Mouse (Mus musculus) frontal cortex, postnatal 10 days (tissue): ENCODE measurements around the gene Srrm4.

Source experiments
- DNase-seq, 2 experiments: peaks; one replicate each; pipeline ENCODE4 v3.0.0; 2022; ENCODE audit warnings: low spot score in 2 of 2, mixed read lengths in 1 of 2

Srrm4 gene

DNA sequence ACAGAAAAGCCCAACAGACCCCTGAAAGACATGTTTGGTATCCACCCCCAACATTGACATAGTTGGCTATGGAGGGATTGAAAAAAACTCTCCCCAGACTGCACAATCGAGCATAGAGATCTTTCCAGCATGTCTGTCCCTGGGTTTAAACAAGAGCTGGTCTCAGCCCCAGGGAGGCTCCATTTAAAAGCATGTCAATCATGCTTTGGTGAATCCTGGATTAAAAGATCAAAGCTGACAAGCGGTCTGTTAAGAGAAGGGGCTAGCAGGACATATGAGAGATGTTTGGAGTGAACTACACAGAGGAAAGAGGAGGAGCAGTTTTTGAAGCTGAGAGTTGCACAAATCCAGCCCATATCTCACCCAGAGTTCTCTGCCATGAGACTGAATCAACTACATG lies 38.5 kb downstream of the Srrm4 start:
- no peak for DNase-seq

DNA sequence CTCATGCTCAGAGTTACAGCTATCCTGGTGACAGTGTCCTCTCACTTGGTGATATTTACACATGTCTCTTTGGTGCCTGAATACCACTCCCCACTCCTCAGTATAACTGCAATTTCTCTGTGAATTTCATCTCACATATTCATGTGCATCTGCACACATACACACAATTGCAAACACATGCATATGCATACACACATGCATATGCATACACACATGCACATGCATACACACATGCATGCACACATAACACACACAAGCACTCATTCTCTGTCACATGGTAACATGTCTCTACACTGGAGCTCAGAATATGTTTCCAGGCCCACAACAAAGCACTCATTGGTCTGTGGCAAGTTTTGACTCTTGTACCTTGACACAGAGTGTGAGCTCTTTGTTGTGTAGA lies 39.0 kb downstream of the Srrm4 start:
- DNase-seq, result no peak

DNA sequence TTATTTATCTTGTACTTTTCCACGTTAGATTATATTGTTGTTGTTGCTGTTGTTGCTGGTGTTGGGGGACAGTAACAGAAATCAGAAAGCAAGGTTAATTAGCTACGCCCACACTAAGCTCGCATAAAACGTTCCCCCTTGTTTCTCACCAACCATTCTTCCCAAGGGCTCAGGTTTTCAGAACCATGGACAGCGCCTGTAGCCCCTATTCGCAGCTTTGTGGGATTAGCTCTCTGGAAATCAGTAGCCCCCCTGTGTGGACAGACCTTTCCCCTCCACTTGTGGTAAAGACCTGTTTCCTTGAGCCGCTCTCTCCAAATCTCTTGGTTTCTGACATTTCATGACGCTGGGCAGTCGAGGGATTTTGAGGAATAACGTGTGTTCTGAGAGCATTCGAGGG lies 45.9 kb downstream of the Srrm4 start:
- DNase-seq, result no peak

DNA sequence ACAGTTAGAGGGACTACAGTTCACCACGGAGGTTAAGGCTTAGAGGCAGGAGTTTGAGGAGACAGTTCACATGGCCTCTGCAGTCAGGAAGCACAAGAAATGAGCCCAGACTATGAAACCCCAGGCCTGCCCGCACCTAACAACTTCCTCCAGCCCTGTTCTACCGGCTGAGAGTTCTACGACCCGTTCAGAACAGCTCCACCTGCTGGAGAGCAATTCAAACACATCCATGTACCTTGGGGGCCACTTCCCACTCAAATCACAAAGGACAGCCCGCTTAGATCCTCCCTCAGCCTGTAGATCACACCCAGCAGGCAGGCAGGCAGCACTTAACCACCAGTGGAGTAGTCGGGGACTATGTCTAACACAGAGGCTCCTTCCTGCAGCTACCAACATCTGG lies 49.3 kb downstream of the Srrm4 start:
- no peak for DNase-seq

DNA sequence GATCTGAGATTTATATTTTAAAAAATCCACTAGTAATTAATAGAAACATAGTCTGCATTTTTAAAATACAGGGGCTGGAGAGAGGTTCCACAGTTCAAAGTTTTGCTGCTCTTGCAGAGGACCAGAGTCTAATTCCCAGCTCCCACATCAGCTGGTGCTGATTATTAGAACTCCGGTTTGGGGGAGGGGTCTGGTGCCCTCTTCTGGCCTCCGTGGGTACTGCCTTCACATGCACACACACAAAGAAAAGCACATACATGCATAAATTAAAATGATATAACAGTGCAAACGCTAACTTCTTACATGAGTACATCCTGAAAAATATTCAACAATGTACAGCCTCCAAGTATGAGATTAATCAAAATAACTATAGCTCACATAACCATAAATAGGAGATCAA lies 50.5 kb downstream of the Srrm4 start:
- DNase-seq, result no peak

DNA sequence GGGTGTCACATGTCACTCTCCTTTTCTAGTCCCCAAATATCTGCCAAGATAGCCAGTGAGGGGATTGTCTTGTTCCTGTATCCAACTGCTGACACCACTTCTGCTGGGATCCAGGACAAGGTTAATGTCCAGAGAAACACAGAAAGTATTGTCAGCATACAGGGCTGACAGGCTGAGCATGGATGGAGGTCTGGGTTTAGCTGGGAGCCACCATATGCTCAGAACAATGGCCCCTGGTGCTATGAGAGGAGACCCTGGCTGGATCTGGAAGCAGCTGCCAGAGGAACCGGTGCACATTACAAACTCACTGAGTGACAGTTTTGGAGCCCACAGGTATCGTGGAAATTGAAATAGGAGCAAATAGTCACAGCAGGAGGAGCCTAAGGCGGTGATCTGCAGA lies 52.3 kb downstream of the Srrm4 start:
- no peak for DNase-seq

DNA sequence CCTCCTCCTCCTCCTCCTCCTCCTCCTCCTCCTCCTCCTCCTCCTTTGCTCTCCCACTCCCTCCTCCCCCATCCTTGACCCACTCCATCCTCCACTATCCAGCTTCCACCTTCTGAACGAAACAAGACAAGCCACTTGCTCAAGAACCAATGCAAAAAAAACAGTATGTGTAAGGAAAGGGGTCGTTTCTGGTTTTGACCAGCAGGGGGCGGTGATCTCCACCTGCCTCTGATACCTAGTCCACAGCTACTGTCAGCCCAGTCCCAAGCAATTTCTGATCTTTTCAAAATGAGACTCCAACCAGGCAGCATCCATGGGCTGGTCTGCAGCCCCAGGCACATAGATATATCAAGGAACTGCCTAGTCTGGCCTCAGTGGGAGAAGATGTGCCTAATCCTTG lies 53.1 kb downstream of the Srrm4 start:
- no peak for DNase-seq

DNA sequence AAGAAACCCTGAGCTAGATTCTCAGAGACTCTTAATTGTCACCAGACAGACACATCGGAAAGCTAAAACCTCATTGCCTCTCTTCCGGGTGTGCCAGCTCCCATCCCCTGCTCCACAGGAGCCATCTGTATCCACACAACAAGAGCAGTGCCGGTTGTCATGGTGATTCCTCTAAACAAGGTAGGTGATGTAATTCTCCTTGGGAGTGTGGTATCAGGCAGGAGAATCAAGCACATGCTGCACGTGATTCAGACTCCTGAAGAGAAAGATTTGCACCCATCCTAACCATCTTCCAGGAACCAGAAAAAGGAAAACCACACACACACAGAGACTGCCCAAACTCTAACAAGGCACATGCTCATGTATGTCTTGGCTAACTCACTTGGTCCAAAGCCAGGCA lies 65.3 kb downstream of the Srrm4 start:
- peak; percentile 47 to 75 for DNase-seq

DNA sequence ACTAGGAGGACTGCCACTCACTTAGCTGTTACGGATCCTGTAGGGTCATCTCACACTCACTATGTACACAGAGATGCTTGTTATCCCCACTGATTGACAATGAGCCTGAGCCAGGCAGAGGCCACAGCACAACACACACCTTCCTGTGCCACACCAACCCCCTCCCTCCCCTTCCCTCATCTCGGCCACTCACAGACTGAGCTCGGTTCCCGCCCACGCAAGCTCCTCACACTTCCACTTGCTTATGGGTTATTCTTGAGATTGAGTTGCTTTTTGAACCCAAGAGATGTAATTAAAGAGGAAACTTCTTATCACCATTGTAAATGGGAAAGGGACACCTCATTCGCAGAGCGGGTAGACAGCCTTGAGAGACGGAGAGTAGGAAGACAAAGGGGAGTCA lies 66.3 kb downstream of the Srrm4 start:
- no peak for DNase-seq

DNA sequence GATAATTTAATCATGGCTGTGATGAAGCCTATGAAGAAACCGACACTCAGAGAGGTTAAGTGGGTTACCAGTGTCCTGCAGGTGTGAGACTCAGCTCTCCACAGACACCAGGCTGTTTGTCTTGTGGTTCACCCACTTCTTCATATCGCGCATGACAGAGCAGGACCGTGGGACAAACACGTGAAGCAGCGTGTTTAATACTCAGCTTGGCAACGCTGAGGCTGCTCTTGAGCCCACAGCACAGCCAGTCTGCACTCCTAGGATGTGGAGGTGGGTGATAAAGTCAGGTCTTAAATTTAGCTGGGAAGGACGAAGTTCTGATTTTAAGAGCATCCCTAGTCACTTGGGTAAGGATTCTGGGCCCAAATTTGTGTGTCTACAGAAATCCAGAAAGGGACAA lies 68.1 kb downstream of the Srrm4 start:
- no peak for DNase-seq

DNA sequence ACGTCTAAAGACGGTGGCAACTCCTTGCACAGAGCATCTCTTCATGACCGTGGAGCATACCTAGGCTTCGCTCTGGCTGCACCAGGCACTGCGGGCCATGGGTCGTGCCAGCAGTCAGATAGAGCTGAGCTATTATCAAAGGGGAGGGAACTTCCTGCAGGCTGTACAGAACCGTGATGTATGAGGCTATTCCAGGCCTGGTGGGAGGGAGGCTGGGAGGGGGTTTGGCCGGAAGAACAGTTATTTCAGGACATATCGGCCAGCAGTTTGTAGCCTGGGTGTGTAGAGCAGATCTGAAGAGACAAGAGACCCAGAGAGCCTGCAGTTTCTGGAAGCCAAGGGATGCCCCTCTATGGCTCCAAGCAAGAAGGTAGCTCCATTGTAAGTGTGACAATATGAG lies 68.5 kb downstream of the Srrm4 start:
- peak in 1 of 2 experiments; percentile 47 for DNase-seq

DNA sequence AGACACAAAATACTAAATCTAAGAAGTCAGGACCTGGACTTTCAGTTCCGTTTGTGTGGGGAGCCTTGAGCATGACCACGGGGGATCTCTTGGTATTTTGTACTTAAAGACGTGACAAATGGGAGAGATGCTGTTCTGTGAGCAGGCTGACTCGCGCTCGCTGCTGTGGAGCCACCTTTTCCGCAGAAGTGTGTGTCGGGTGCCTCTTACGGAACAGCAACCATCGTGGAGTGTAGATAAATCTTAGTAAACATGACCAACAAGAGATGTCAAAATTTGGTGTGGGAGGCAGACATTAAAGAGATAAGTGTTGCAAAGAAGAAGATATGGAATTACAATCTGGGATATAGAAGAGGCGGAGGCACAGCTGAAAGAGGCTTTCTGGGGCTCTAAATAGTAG lies 69.3 kb downstream of the Srrm4 start:
- no peak for DNase-seq

DNA sequence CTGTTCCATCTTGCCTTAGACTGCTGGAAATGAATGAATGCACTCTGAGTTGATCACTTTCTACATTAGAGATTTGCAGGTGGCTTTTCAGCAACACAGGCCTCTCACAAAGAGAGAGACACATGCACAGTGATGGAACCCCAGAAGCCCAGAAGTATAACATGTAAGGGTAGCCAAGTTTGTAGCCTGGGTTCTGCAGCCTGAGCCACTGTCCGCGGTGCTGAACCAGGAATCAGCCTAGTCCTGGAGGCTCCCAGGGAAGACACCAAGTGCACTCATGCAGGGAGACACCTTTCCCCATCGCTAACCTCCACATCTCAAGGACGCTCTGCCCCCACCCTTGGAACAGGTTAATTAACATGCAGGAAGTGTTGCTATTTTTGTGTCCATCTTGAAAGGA lies 73.6 kb downstream of the Srrm4 start:
- no peak for DNase-seq

DNA sequence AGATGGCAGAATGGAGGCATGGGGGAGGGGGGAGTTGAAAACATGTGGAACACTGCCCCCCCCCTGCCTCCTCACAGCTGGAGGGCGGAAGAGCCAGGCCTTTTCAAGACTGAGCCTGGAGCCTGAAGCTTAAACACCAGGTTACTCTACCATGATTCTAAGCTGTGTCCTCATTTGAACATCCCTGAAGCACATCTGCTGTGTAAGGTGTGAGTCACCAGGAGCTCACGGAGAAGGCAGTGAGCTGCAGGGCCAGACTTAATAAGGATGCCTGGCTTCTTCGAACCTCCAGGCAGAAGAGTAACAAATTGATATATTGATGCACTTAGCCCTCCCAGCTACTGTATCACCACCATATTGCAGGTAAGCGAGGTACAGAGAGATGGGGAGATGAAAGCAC lies 79.5 kb downstream of the Srrm4 start:
- no peak for DNase-seq

DNA sequence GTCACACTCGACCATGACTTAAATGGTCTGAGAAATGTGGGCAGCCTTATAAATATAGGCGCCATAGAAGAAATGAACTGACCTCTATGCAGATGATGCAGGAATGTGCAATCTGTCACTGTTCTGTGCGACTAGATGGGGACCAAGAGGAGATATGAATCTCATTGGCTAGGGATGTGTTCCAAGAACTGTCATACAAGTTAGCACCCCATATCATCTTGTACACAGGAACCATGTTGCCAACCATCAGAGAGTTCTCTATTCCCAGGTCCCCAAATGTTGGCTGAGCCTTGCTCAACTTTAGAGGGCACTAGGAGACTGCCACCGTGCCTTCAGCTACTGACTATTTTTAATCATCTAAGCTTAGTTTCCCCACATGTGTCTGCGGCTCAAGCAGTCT lies 81.4 kb downstream of the Srrm4 start:
- no peak for DNase-seq

DNA sequence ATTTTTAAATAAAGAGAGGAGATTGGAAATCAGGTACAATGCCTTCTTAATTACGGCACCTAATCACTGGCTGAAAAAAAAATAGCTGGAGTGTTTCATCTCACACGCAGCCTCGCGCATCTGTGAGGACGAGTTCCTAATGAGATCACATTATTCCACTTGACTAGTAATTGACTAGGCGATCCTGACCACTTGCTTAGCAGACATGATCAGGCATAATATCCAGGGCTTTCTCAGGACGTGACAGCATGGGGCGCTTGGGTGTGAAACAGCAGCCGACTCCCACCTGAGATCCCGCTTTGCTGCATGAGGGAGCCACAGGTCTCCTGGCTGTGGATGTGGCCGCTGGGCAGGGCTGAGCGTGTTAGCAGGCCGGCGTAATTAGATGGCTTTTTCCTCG lies 90.3 kb downstream of the Srrm4 start:
- DNase-seq, result no peak

DNA sequence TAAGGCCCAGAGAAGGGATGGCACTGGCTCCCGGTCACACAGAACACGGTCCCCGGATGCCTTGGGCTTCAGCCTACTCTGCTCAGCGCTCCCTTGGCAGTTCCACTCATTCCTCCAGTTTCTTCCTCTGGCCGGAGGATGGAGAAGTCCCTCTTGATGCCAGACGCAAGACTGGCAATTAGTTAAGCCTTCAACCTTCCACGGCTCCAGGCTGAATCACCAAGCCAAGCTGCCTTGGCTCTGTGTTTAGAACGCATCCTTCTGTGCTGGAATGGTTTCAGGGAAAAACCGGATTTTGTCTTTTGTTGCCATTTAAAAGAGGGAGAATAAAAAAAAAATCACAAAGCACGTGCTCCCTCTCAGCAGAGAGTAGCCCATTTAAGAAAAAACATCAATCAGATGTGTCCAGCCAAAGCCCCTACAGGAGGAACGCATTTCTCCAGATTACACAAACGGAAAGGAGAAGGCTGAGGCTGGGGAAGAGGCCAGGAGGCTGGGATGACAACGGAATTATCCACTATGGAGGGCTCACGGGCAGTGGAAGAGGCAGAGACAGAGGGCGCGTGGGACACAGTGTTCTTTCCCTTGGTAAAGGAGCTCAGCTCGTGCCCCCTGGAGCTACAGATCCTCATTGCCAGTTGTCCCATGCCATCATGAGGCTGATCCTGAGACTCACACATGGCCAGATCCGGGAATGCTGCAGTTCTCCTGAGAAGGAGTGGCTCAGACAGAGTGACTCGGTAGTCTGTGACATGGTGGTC lies 92.6 kb downstream of the Srrm4 start:
- DNase-seq, result no peak

DNA sequence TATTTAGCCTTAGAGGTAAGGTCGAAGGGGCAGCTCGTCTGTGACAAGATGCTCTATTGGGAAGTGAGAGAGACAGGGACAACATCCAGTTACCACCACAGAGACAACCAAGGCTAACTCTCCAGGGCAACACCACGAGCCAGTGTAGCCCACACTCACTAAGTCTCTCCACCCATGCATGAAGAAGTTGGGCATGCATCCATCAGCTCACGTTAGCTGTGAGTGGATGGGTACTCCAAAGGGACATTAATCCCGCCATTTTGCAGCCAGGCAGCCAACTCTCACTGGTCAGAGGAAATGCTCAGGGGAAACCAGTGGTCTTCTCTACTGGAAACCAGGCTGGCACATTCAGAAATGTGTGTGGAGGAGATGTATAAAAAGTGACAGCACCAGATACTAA lies 93.8 kb downstream of the Srrm4 start:
- DNase-seq, result no peak

DNA sequence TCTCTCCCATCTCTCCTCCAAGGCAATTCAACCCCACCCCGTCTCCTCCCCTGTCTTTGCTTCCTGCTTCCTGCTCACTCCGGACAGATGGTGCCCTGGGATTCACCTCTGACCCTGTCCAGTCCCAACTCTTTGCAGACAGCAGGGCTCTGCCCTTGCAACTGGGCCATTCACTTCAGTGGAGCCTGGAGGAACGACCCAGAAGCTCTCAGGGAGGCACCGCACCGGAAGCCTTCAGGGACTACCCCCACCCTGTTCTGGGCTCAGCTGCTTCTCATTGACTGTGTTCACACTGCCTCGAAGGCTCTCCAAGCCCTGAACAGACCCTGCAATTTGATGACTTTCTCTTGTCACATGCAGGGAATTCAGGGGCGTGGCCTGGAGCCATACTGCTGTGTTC lies 94.4 kb downstream of the Srrm4 start:
- no peak for DNase-seq

DNA sequence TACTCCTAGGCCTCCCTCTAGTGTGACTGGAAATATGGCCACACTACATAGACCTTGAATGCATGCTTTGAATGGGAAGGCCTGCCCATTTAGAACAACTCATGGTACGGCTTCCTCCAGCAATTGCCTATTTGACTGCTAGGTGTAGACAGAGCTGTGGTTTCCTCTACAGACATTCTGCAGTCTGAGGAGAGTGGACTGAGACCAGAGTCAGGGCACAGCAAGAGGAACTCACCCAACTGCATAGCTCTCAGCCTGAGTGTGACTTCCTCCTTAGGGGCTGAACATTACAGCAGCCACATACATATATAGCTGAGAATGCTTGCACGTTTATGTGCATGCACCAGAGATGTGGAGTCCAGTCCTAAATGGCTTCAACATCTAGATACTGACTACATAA lies 94.9 kb downstream of the Srrm4 start:
- no peak for DNase-seq

DNA sequence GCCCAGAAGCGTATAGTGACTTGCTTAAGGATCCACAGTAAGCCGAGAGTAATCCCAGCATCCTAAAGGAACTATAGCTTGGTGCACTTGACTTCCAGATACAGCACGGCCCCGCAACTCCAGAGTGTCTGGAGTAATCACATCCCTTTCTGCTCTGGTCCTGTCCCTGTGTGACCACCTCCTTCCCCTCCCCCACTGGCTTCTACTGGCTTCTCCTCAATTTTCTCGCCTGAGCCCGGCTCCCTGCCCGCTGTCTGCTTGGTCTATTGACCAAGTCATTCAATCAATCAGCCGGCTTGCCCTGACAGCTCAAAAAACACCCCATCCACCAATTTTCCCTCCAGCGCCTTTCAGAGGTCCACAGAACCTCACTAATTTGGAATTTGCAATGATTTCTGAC lies 96.2 kb downstream of the Srrm4 start:
- DNase-seq, result no peak

DNA sequence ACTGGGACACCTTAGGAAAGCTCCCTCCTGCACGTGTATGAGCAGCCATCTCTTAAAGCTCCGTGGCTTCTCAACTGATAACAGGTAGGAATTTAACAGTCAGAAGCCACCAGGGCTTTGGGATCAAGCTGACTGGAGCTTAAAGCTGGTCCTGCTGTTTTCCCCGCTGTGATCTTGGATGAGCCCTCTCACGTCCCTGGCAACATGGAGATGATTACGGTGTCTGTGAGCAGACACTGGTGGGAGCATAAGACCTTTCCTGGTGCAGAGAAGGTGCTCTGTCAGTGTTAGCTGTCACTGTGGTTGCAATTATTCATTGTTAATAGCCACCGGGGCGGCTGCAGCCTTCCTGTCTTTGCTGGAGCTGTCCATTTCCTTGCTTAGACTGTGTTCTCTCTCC lies 97.2 kb downstream of the Srrm4 start:
- no peak for DNase-seq

DNA sequence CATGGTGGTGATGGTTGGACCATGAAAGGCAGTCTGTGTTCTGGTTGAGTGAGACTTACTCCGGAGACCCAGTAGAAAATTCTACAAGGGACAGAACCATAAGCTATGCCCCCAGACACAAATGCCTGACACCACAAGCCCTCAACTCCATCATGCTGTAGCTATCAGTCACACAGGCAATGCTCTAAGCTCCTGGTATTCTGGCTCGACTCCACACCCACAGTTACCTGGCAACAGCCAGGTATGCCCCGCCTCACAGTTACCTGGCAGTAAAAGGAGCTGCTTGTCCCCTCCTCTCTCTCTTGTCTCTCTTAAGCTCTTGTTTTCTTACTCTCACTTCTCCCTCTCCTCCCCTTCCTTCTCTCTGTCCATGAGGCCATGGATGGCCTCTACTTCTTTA lies 98.9 kb downstream of the Srrm4 start:
- no peak for DNase-seq

DNA sequence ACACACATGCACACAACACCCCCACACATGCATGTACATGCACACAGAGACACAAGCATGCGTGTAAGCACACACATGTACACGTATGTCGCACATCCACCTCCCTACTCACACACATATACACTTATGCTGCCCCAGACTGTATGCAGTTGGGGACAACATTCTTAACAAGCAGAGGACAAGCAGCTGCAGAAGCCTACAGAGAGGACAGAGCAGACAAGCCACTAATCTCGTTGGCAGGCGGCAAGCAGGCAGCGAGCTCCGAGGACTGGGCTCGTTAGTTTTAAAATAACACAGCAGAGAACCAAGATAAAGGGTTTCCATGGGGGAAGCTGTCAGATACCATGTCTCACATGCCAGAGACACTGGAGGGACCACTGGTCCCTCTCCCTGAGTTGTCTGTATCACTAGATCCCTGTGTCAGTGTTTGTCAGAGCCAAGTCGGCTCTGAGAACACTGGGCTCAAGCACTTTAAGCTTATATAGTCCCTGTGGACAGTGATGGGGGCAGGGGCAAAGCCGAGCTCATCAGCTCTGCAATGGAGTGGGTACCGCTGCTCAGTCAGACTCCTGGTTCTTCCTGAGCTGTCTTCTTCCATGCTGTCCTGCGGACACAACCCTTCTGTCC lies 99.7 kb downstream of the Srrm4 start:
- no peak for DNase-seq
